Mouse (Mus musculus) gastrocnemius, postnatal 25 days (tissue): ENCODE measurements around the gene Dnah1. TPM values are rescaled to one million over a fixed set of nuclear protein-coding genes. Genes with fewer than 3 reads are reported as not detected.

ENCODE experiments used
- DNase-seq: peaks from one replicate; pipeline ENCODE4 v3.0.0; 2022
- total RNA-seq, 2 experiments: library from RNA; stranded (reverse); gene quantifications; 1 replicate in 1 of 2; 2 replicates in 1 of 2; pipeline ENCODE4 v1.2.3; 2021

Gene Dnah1
- total RNA-seq, 2 experiments from 2014 or later = 0.16 to 0.18 TPM

- peak; percentile 50 for DNase-seq
Observed at GRCm38 (mm10) chr14:31233996-31234591, 89.6 kb downstream of the Dnah1 start.

- peak; percentile 27 for DNase-seq
Observed at GRCm38 (mm10) chr14:31233070-31233995, 90.4 kb downstream of the Dnah1 start.

DNA sequence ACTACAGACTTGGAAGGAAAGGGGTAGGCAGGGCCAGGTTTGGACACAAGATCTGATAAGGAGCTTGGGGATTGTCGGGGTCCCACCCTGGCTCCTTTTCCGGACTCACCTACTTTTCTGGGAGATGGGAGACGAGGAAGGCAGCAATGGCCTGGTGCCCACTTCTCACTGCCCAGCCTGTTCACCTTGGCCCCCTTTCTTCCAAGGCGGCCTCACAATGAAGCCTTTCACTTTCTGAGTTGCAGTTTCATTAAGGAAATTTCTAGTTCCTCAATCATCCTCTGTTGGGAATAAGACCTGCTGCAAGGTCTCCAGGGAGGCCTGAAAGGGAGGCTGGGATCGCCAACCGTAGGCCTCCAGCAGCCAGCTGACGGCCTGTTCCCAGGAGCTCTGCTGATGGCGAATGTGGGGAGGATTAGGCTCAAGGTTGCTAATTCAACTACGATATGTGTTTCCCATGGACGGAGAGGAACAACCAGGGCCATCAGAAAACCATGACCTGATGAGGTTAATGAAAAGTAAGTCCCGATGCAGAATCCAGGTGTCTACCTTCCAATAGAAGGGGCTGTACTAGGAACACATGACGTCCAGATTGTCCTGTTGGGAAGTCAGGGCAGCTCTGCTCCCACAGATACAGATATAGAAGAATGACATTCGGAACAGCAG lies 91.2 kb downstream of the Dnah1 start:
- peak; percentile 38 for DNase-seq

GRCm38 (mm10) chr14:31230442-31230841 lies 93.3 kb downstream of the Dnah1 start:
- DNase-seq = no peak

GRCm38 (mm10) chr14:31228234-31228633 lies 95.5 kb downstream of the Dnah1 start:
- DNase-seq = no peak

GRCm38 (mm10) chr14:31226978-31227377 lies 96.7 kb downstream of the Dnah1 start:
- no peak for DNase-seq

DNA sequence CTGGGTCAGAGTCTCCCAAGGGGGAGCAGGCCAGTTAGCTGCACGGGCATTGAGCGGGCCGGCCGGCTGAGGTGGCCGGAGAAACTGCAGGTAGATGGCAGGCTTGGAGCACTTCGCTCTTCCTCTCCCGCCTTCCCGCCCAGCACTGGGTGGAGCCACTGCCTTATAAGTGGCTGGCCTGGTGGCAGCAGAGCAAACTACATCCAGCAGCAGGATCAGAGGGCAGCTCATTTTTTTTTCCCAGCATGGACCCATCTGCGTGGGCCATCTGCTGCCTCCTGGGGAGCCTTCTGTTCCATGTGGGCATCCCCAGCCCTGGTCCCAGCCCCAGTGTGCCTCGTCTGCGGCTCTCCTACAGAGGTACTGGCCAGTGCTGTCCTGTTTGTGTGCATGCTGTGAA lies 106.0 kb downstream of the Dnah1 start, which contains the start of gene Sema3g:
Gene Sema3g, plus strand, starts transcription at position 195 of the 400 bp plus-strand sequence.
- peak; percentile 42 for DNase-seq

DNA sequence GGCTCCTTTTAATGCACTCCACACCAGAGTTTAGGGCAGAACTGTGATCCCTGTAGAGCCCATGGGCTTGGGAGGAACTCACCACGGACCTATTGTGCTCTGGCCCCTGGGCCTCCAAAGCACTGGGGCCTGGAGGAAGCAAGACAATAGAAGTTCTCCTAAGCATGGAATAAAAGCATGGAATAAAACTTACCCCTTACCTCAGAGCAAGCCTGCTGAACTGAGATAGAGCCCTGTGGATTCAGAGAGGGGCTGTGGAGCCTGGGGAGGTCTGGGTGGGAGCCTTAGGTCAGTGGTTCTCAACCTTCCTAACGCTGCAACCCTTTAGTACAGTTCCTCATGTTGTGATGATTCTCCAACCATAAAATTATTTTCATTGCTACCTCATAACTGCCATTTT lies 106.8 kb downstream of the Dnah1 start, which contains the start of gene Nisch:
Gene Nisch, minus strand, starts transcription at position 101 of the 400 bp plus-strand sequence.
- no peak for DNase-seq

GRCm38 (mm10) chr14:31215157-31216002 lies 108.3 kb downstream of the Dnah1 start:
- DNase-seq = no peak

DNA sequence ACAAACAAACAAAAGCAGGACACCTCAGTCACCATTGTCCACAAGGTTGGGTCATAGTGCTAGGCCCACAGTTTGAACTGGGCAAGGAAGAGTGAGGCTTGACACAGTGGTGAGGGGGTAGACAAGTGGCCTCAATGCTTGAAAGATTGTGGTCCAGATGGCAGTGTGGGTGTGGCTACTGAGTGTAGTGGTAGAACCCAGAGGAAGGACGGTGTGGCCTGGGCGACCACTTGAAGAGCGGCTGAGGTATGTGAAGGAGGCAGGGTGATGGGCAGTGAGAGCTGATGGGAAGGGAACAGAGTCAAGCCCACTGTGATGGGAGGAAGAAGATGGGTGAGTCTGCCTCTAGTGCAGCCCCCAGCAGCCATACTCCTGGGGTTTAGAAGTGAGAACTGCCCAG lies 109.0 kb downstream of the Dnah1 start:
- no peak for DNase-seq

GRCm38 (mm10) chr14:31213868-31214267 lies 109.8 kb downstream of the Dnah1 start:
- DNase-seq = no peak

DNA sequence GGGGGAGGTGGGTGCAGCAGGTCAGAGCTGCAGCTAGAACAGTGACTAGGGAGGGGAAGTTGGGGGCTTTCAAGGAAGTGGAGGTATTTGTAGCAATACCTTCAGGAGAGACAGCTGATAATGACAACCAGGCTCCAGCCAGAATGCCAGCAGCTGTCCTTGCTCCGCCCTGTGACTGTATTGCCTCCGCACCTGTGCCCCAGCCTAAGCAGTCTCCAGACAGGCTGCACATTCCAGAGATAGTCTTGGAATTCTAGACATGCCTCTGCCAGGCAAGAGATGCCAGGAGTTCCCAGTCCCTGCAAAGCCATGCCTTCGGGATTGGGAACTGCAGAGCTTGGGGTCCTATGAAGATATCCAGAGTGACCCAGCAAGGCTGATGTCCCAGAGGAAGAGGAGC lies 111.2 kb downstream of the Dnah1 start:
- no peak for DNase-seq

GRCm38 (mm10) chr14:31211854-31212253 lies 111.8 kb downstream of the Dnah1 start:
- DNase-seq = no peak

Other genes with a start within 250 kb of the Dnah1 start
- gene Smim4, start 194.9 kb downstream of the Dnah1 start, total RNA-seq = 10 to 100 TPM; 37.6 to 43.8 TPM
- 1 to 10 TPM; 2.6 to 4.1 TPM for gene Nt5dc2, start 192.8 kb downstream of the Dnah1 start, total RNA-seq
- 10 to 100 TPM; 15.8 to 26.6 TPM for gene Stab1, start 155.3 kb downstream of the Dnah1 start, total RNA-seq
- 100 to 1,000 TPM; 137 to 627 TPM for gene Tnnc1, start 115.6 kb downstream of the Dnah1 start, total RNA-seq
- 10 to 100 TPM; 63.7 to 67.7 TPM for gene Nisch, start 107.0 kb downstream of the Dnah1 start, total RNA-seq
- gene Sema3g, start 106.0 kb downstream of the Dnah1 start, total RNA-seq = 1 to 10 TPM; 6.0 to 6.1 TPM
- 1 to 10 TPM; 5.2 to 6.3 TPM for gene Phf7, start 72.6 kb downstream of the Dnah1 start, total RNA-seq
- 10 to 100 TPM; 41.2 to 43.0 TPM for gene Bap1, start 72.4 kb downstream of the Dnah1 start, total RNA-seq
- gene Capn7, start 12.7 kb upstream of the Dnah1 start, total RNA-seq = 10 to 100 TPM; 28.4 to 29.3 TPM
- 10 to 100 TPM; 33.9 to 46.8 TPM for gene Sh3bp5, start 112.2 kb upstream of the Dnah1 start, total RNA-seq
- gene Eaf1, start 170.5 kb upstream of the Dnah1 start, total RNA-seq = 1 to 10 TPM; 8.5 to 8.6 TPM
- 1 to 10 TPM; 6.9 to 9.8 TPM for gene Mettl6, start 171.1 kb upstream of the Dnah1 start, total RNA-seq